Mouse (Mus musculus) E14TG2a.4 (cell line): ENCODE data around the gene Tor4a.

Source experiments
- H3K27me3 ChIP-seq: 2 replicates; pipeline ENCODE4 v1.6.1; 2014; ENCODE audit warnings: low read length, control low read depth; ENCODE audit not compliant: insufficient read depth
- H3K36me3 ChIP-seq: 2 replicates; pipeline ENCODE4 v1.6.1; 2014; ENCODE audit warnings: low read length, control low read depth; ENCODE audit not compliant: insufficient read depth
- H3K4me1 ChIP-seq: replicated peaks from 2 replicates; pipeline ENCODE4 v1.6.1; 2014; ENCODE audit warnings: low read depth, low read length, control low read depth
- H3K4me3 ChIP-seq: replicated peaks from 2 replicates; pipeline ENCODE4 v1.5.1; 2014; ENCODE audit warnings: mild to moderate bottlenecking, low read length
- H3K9me3 ChIP-seq: 2 replicates; pipeline ENCODE4 v1.6.1; 2014; ENCODE audit warnings: low read length, control low read depth
- CTCF ChIP-seq: conservative IDR thresholded peaks from 2 replicates; pipeline ENCODE4 v1.5.1; 2014; ENCODE audit warnings: low read length
- NANOG ChIP-seq: IDR thresholded peaks from 2 replicates; pipeline ENCODE4 v1.6.1; 2014; ENCODE audit warnings: borderline replicate concordance, low read length, mixed read lengths
- POU5F1 ChIP-seq: IDR thresholded peaks from 2 replicates; pipeline ENCODE4 v1.6.1; 2014; ENCODE audit warnings: low read length, borderline replicate concordance

Gene Tor4a

DNA sequence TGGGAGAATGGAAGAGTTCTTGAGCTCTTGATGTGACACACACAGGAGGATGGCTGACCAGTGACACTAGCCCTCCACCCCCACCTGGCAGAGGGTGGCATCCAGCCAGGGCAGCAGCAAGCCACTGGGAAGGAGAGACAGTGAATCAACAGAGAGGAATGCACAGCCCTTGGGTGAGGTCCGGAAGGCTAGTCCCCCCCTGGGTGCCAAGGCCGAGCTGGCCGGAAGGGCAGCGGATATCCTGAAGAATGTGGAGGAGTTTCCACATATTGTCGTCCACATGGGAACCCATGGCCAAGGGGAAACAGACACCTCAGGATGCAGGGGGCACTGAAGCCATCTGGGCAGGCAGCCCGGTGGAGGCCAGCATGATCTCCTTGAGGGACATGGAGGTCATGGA lies 51.3 kb downstream of the Tor4a start:
- no peaks in the 10 kb centered on the region for H3K36me3 ChIP-seq
- no peaks in the 10 kb centered on the region for H3K9me3 ChIP-seq
- H3K4me1 ChIP-seq: peaks cover 13% of the 10 kb centered on the region
- no peak overlapping the region for H3K4me3 ChIP-seq
- peaks cover 21% of the 10 kb centered on the region for H3K27me3 ChIP-seq
- TF ChIP-seq NANOG (no peak), CTCF (no peak), POU5F1 (no peak)
